Mouse (Mus musculus) bone marrow macrophage, adult 2 months (primary cell): ENCODE data around the gene Fsd1.

Experiments used
- CTCF ChIP-seq: IDR thresholded peaks from 2 replicates; pipeline ENCODE4 v1.5.1; 2012; ENCODE audit warnings: low read depth, mild to moderate bottlenecking, low read length, moderate library complexity
- POLR2A ChIP-seq: IDR thresholded peaks from 2 replicates; pipeline ENCODE4 v1.6.1; 2012; ENCODE audit warnings: mild to moderate bottlenecking, low read depth, low read length, borderline replicate concordance

DNA sequence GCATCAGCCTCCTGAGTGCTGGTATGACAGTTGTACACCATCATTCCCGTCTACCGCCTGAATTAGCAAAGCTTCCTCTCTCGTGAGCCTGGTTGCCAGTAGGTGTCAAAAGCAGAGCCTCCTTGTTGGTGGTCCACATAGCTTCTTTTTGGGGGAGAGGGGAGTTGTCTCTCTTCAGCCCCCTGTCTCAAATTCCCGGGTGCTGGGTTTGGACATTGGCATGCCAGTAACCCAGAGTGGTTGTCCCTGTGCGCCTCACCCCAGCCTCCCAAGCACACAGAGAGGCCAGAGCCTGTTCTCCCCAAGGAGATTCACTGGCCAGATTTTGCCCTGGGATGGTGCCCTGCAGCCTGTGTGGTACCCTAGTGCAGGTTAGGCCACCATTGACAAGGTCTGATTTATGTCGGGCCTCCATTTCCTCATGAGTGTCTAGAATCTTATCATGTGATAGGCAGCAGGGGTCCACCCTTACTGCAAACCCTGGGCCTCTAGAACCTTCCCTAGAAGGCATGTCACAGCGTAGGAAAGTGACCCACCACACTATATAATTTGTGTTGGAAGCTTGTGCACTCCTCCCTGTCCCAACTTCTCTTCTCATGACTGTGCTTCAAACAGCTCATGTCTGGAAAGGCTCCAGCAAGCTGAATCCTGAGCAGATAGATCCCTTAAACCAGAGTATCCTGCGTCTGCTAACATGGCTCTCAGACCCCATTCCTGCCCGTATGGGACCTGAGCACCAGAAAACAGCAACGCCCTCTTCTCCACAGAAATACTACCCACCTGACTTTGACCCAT, 26.2 kb upstream of the Fsd1 start:
- TF ChIP-seq CTCF = no peak
- no peak for TF ChIP-seq POLR2A
